Mouse (Mus musculus): ENCODE results near the gene Esp3. TPM values are rescaled to one million over a fixed set of nuclear protein-coding genes. Genes with fewer than 3 reads are reported as not detected.
"Not testable (repeated sequence)": the region's sequence is repeated elsewhere in the genome, so short reads cannot be mapped to it uniquely, and the experiment has no call there.

Esp3 gene
- not detected in 2 replicates for polyA plus RNA-seq (2012; rRNA removed)

- H3K27ac ChIP-seq (ENCODE audit: control insufficient read depth, insufficient read depth, low read length); H3K36me3 ChIP-seq (ENCODE audit: control insufficient read depth, insufficient read depth, low read length); DNase-seq; H3K27me3 ChIP-seq (ENCODE audit: control insufficient read depth, insufficient read depth, low read length); H3K4me3 ChIP-seq (ENCODE audit: control insufficient read depth, insufficient read depth, low read length); H3K4me1 ChIP-seq (replicated peaks; ENCODE audit: control insufficient read depth, insufficient read depth, low read length): not testable (repeated sequence)
- WGBS: 97% methylated on average over 1 of the region's 1 CpGs
These were observed at the start of gene Esp3 for GRCm38 (mm10) chr17:40631775-40632174. Gene Esp3 (plus strand): TSS chr17:40632075.

- not testable (repeated sequence) for H3K27me3 ChIP-seq (ENCODE audit: control insufficient read depth, insufficient read depth, low read length); DNase-seq; H3K36me3 ChIP-seq (ENCODE audit: control insufficient read depth, insufficient read depth, low read length); H3K4me3 ChIP-seq (ENCODE audit: control insufficient read depth, insufficient read depth, low read length); H3K27ac ChIP-seq (ENCODE audit: control insufficient read depth, insufficient read depth, low read length); H3K4me1 ChIP-seq (replicated peaks; ENCODE audit: control insufficient read depth, insufficient read depth, low read length)
- 58% methylated on average over 6 of the region's 6 CpGs for WGBS
These were observed 48.0 kb upstream of the Esp3 start for GRCm38 (mm10) chr17:40583906-40584305.

GRCm38 (mm10) chr17:40591297-40591696 lies 40.6 kb upstream of the Esp3 start:
- no peak overlapping the region for H3K4me3 ChIP-seq (ENCODE audit: control insufficient read depth, insufficient read depth, low read length)
- no peaks in the 10 kb centered on the region for H3K4me1 ChIP-seq (replicated peaks; ENCODE audit: control insufficient read depth, insufficient read depth, low read length)
- DNase-seq: no peak
- no peaks in the 10 kb centered on the region for H3K27me3 ChIP-seq (ENCODE audit: control insufficient read depth, insufficient read depth, low read length)
- no peak overlapping the region for H3K27ac ChIP-seq (ENCODE audit: control insufficient read depth, insufficient read depth, low read length)
- TF ChIP-seq POLR2A (IDR thresholded peaks at IDR 0.05; ENCODE audit: control insufficient read depth, extremely low read depth, insufficient read depth, low read length, poor library complexity): no peak
- TF ChIP-seq CTCF (IDR thresholded peaks at IDR 0.05; ENCODE audit: borderline replicate concordance, control insufficient read depth, extremely low read depth, insufficient read depth, low read length, poor library complexity): no peak
- no peaks in the 10 kb centered on the region for H3K36me3 ChIP-seq (ENCODE audit: control insufficient read depth, insufficient read depth, low read length)

- Histone ChIP-seq H3K27me3 (ENCODE audit: control insufficient read depth, insufficient read depth, low read length) (no peaks in the 10 kb centered on the region), H3K4me3 (ENCODE audit: control insufficient read depth, insufficient read depth, low read length) (no peak within 1 kb of the TSS), H3K36me3 (ENCODE audit: control insufficient read depth, insufficient read depth, low read length) (no peaks in the 10 kb centered on the region), H3K4me1 (replicated peaks; ENCODE audit: control insufficient read depth, insufficient read depth, low read length) (no peaks in the 10 kb centered on the region), H3K27ac (ENCODE audit: control insufficient read depth, insufficient read depth, low read length) (no peak within 1 kb of the TSS)
- TF ChIP-seq CTCF (IDR thresholded peaks at IDR 0.05; ENCODE audit: borderline replicate concordance, control insufficient read depth, extremely low read depth, insufficient read depth, low read length, poor library complexity) (no peak), POLR2A (IDR thresholded peaks at IDR 0.05; ENCODE audit: control insufficient read depth, extremely low read depth, insufficient read depth, low read length, poor library complexity) (no peak)
- DNase-seq: no peak
These were observed 33.6 kb upstream of the Esp3 start, which contains the start of gene Esp4 for GRCm38 (mm10) chr17:40598294-40598693. Gene Esp4 (plus strand): TSS chr17:40598594.

GRCm38 (mm10) chr17:40662118-40662679 lies 30.3 kb downstream of the Esp3 start:
- not testable (repeated sequence) for H3K27me3 ChIP-seq (ENCODE audit: control insufficient read depth, insufficient read depth, low read length); H3K4me1 ChIP-seq (replicated peaks; ENCODE audit: control insufficient read depth, insufficient read depth, low read length); H3K4me3 ChIP-seq (ENCODE audit: control insufficient read depth, insufficient read depth, low read length); H3K27ac ChIP-seq (ENCODE audit: control insufficient read depth, insufficient read depth, low read length); DNase-seq; H3K36me3 ChIP-seq (ENCODE audit: control insufficient read depth, insufficient read depth, low read length)
- 56% methylated on average over 8 of the region's 9 CpGs for WGBS

GRCm38 (mm10) chr17:40663161-40663811 lies 31.4 kb downstream of the Esp3 start:
- WGBS: 92% methylated on average over 12 of the region's 12 CpGs
- not testable (repeated sequence) for DNase-seq

More at GRCm38 (mm10) chr17:40663161-40663811, 31.4 kb downstream of the Esp3 start:
- H3K27me3 ChIP-seq (ENCODE audit: control insufficient read depth, insufficient read depth, low read length); H3K27ac ChIP-seq (ENCODE audit: control insufficient read depth, insufficient read depth, low read length); H3K4me1 ChIP-seq (replicated peaks; ENCODE audit: control insufficient read depth, insufficient read depth, low read length); H3K36me3 ChIP-seq (ENCODE audit: control insufficient read depth, insufficient read depth, low read length); H3K4me3 ChIP-seq (ENCODE audit: control insufficient read depth, insufficient read depth, low read length): not testable (repeated sequence)

Other genes starting within 250 kb of the Esp3 start
- not detected in 2 replicates for gene Esp8, start 112.1 kb upstream of the Esp3 start, polyA plus RNA-seq (2012; rRNA removed)
- gene Esp6, start 70.6 kb upstream of the Esp3 start, polyA plus RNA-seq (2012; rRNA removed): not detected in 2 replicates
- gene Esp4, start 33.5 kb upstream of the Esp3 start, polyA plus RNA-seq (2012; rRNA removed): not detected in 2 replicates
- not detected in 2 replicates for gene Esp1, start 95.0 kb downstream of the Esp3 start, polyA plus RNA-seq (2012; rRNA removed)
- gene Crisp2, start 174.9 kb downstream of the Esp3 start, polyA plus RNA-seq (2012; rRNA removed): 0.47 TPM in 1 of 2 replicates, not detected in the other
- not detected in 2 replicates for gene Rhag, start 179.1 kb downstream of the Esp3 start, polyA plus RNA-seq (2012; rRNA removed)
- gene 9130008F23Rik, start 248.5 kb downstream of the Esp3 start, polyA plus RNA-seq (2012; rRNA removed): 0.70 and 1.3 TPM in 2 replicates